Mouse (Mus musculus) erythroblast, adult 5-6 weeks (primary cell): Measurements from ENCODE around the gene Kif21a. TPM values are rescaled to one million over a fixed set of nuclear protein-coding genes. Genes with fewer than 3 reads are reported as not detected.

Experiments
- ATAC-seq: replicated peaks from 2 replicates; pipeline ENCODE4 v1.8.0; 2016; ENCODE audit warnings: moderate number of reproducible peaks, mild to moderate bottlenecking, moderate TSS enrichment, inconsistent platforms; ENCODE audit not compliant: poor library complexity, low FRiP score, severe bottlenecking
- total RNA-seq, 2 experiments: library from RNA; stranded (forward) in 1 of 2; stranded (reverse) in 1 of 2; fragments of 150-400 nt in 1 of 2; fragments of 200-764, 138-1000 nt in 1 of 2; gene quantifications; 2 replicates each; pipeline versions ENCODE4 v1.2.3 to v1.2.4; 2015 to 2017; ENCODE audit warnings: low replicate concordance in 2 of 2

The Kif21a gene
- not detected in 2 replicates for total RNA-seq (2015; ENCODE audit: low replicate concordance)
- total RNA-seq (2017; ENCODE audit: low replicate concordance): 0.98 TPM in 1 of 2 replicates, not detected in the other

DNA sequence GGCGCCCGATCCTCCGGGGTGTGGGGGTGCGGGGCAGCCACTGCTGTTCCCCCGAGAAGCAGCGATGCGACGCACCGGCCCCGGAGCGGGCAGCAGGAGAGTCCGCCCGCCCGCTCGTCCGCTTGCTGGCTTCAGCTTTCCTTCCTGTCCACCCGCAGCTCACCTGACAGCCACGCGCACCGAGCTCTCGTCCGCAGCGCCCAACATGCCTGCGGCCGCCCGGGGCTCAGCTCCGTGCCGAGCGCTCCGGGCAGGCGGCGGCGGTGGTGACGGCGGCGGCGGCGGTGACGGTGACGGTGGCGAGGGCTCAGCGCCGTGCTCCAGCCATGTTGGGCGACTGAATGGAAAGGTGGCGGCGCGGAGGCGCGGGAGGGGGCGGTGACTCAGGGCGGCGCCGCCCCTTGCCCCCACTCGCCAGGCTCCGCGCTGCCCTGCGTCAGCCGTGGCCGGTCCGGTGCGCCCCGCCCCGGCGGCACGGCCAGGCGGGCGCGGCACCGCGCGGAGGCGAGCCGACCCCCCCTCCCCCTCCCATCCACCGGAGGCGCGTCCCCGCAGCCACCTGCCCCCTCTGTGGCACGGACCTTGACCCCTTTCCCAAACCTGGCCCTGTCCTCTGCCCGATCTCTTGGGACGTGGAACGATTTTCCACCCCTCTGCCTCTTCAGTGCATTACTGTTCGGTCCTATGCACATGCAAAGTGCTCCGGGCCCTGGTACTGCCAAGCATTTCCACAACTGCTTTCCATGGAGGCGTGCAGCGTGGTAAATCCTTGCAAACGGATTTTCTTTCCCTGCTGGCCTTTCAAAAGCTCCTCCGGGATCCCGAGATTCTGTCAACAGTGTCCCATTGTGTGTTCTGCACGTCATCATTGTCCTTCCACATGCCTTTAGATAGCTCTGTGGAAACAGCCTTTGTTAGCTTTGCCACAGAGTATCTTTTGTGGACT lies at the start of gene Kif21a:
Gene Kif21a, minus strand, starts transcription at position 453 of the 946 bp plus-strand sequence.
- ATAC-seq: no peak

DNA sequence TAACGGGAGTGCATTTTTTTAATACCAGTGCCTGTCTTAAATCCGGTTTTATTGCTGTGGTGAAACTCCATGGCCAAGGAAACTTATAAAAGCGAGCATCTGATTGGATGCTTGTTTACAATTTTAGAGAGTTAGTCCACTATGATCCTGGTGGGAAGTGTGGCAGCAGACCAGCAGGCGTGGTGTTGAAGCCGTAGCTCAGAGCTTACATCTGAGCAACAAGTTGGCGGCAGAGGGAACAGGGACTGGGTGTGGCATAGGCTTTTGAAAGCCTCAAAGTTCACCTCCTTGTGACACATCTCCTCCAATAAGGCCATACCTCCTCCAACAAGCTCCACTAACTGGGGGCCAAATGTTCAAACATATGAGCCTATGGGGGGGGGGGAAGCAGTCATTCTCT lies 46.9 kb upstream of the Kif21a start:
- no peak for ATAC-seq

DNA sequence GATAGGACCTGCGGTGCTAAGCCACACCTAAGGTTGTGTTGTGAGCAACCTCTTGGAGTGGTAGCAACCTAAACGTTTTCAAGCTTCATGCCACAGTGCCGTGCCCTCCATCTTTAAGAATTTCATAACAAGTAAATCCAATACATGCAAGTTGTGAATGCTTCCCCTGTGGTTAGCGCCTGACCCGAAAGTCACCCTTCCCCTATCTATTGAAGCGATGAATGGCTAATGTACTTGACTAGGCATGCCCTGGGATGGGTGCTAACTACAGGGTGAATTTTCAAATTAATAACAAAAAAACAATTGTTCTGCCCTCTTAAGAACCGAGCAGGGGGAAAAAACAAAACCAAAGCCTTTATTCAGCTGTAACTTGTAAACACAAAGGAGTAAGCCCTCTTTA lies 39.7 kb upstream of the Kif21a start:
- no peak for ATAC-seq

DNA sequence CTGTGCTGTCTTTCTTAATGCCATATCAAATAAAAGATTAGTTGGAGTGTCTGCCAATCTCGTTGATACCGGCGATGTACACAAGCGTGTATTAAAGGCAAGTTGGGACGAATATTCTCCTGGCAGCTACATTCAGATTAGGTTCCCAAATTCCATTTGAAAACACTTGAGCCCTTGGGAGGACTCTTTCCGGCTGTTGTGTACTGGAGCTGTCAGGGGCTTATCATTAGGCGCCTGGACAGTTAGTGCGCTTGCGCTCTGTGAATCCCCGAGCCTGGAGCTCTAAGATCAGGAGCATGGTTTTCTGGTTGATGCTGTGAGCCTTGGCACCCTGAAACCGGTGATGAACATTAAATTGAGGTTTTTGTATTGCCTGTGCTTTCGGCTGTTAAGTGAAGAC lies 38.3 kb upstream of the Kif21a start:
- no peak for ATAC-seq

DNA sequence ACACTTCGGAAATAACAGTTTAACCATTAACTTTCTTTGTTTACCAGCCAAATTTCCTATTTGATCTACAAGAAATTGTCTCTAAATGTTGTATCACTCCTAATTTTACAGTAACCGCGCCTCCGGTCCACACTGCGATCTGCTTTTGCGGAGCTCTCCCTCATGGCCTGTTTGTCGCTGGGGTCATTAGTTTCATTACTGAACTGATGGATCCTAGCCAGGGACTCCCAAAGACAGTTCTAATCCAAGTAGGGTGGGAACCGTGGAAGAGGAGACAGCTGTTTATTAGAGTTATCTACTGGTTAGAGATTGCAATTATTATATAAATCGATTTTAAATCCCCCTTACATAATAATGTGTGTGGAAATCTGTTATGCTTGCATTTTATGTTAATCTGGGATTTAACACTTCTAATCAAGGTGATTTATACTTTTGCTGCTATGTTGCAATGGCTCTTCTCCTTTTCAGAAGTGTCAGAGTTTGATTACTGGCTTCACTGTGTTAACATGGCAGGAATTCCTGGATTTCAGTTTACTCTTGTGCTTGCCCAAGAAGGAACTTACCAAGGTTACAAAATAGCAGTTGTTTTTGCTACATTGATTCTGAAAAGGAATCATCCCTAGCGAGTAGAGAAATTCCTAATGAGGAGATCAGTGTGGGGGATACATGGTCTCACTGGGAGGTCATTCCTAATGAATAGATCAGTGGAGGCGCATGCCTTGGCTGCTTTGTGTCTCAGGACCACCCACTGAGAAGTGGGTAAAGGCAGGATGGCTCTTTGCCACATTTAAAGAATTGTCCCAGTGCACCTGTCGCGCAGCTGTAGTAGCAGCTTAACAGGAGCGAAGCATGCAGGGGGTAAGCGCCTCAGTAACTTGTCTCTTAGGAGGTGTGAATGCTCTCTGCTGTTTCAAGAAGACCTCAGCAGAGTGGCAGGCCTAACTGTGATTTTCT lies 28.0 kb upstream of the Kif21a start:
- no peak for ATAC-seq

DNA sequence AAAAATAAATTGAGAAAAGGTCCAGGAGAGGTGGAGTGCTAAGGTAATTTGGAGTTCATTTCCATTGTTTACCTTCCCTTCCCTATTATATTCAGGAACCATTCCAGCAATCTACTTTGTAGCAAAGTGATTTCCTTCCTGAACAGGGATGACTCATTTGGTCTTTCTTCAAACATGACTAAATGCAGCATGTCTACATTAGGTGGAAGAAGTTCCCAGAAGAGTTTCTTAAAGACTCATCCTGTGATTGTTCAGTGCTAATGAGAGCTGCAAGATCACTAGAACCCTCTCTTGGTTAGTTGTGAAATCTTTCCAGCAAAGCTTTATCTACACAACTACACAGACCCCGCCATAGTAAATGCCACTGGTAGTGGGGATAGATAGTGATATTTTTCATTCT lies 22.7 kb upstream of the Kif21a start:
- ATAC-seq: no peak

DNA sequence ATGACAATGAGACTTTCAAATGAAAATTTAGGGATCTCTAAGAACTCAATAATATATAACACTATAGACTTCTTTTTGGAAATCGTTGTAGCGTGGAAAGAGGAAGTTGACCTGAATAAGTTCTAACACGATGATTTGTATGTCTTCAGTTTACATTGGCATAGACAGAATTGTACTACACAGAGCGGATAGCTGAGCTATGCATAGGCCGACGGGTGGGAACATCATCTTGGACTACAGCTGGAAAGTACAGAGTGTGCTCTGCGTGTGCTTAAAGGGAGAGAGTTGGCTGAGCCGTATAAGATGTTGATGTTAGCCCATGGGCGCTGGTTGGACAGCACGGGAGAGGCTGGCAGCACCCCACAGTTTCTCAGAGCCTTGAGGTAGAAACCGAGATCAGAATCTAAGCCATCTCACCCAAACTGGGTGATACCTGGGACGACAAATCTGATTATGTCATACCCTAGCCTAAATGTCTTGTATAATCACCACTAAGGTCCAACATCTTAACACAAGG lies 14.6 kb upstream of the Kif21a start:
- no peak for ATAC-seq

DNA sequence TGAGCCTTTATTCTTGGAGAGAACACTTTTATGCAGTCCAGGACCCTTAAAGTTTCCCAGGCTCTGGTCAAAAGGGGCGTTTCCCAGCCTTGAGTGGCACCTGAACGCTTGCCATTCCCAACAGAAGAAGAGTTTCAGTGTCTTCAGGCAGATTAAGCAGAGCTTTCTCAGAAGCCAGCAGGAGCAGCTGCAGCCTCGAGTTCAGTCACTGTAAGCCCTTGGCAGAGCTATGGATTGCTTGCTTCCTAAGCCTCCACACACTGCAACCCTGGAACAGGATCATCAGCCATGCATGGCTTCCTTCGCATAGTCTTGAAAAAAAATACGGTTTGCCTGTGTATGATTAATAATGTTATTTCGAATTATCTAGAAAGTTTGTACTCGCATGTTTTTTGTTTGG lies 14.1 kb upstream of the Kif21a start:
- ATAC-seq: no peak

DNA sequence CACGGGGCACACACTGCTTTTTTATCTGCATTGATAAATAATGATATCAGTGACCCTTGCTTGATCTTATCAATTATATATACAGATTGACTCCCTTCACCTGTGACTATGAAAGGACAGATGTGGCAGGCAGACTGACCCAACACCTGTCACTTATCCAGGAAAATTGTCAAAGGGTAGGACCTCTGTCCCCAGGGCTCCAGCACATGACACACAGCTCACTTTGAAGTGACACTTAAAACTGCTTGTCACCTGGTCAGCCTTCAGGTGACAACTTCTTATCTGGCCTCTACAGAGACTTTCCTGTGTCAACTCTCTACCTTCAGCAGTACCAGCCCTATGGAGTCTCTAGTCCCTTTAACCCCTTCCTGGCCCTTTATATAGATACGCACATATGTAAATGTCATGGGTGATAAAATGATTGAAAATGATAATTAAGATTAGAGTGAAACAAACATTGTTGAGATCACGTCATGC lies 7.2 kb upstream of the Kif21a start:
- ATAC-seq: no peak

DNA sequence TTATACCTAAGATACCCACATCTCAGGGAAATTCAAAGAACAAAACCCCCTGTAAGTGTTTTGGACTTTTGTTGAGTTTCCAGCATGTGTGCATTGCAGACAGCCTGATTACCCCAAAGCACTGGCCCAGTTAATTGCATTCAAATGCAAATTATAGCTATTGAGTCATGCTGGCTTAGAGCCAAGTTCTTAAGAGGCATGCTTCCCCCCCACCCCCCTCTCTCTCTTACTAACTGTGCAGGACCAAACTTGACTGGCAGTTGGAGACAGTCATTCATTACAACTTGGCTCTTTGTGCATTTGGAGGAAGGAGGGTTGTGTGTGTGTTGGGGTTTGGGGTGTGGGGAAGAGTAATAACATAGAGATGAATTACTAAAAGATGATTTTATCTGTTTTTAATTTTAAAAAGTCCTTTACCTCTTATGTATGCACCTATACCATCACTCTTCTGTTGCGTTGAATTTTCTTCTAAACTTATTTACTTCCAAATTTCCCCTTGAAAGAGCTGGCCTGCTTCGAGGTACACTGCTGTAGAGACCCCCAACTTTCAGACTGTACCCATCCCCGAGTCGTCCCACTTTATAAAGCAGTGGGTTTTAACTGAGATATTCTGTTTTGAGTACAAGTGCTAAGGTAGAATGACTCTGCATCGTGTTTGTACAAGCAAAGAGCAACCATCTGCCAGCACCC lies 6.6 kb upstream of the Kif21a start:
- ATAC-seq: no peak

DNA sequence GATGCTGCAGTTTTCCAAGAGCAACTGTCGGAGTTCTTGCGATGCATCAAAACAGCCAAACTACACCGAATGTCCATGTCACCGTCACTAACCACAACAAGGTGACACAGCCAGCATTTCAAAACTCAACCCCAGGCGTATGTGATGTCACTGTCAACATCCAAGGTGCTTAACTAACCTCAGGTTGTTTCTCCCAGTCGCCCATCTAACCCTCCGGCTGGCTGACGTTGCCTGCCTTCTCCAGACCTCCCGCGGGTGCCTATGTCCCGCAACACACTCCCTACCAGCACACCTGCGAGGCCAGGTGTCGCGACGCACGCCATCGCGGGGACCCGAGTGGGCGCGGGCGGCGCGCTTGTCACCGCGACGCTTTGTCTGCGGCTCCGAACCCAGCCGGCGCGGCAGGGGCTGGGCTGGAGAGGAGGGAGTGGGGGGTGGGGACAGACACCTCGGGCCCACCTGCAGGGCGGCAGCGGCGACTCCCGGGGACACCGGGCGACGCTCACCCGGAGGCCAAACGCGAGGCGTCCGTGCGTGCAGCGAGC lies 725 bp downstream of the Kif21a start:
- ATAC-seq: no peak

DNA sequence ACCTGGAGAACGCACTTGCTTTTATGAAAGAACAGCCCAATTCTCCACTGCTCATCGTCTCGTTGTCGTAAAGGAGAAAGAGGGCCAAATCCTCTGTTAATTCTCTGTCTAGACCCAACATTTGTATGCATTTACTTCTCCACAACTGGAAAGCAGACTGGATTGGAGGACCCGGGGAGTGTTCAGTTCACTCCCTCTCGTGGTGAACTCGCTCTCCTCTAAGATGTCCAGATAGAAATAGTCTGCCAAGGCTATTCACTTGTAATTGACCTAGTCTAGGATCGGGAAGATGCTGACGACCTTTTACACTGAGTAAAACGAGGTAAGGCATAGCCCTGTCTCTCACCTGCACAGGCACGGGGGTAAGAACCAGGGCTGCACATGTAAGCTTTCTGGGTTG lies 2.1 kb downstream of the Kif21a start:
- ATAC-seq: no peak

DNA sequence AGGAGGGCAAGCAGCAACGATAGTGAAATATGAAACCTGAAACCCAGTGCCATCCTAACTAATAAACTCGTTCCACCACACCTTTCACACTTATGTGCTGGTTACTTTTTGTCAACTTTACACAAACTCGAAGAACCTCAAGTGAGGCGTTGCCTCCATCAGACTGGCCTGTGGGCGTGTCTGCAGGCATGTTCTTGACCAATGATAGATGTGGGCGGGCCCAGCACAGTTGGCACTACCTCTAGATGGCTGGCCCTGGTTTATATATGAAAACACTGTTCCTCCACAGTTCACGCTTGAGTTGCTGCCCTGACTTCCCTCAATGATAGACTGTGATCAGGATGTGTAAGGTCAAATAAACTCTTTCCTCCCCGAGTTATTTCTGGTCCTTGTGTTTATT lies 3.2 kb downstream of the Kif21a start:
- no peak for ATAC-seq

DNA sequence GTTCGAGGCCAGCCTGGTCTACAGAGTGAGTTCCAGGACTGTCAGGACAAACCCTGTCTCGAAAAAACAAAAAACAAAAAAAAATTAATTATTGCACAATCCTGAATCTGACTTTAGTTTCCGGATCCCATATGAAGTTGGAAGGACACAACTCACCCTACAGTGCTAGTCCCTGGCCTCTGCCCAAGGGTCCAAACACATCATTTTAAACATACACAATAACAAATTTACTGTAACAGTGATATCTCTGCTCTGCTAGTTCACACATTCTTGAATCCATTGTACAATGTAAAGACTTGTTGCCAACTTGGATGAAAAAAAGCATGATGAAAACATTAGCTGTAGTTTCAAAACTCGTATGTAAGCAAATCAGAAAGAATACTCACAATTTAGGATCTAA lies 6.5 kb downstream of the Kif21a start:
- ATAC-seq: no peak

DNA sequence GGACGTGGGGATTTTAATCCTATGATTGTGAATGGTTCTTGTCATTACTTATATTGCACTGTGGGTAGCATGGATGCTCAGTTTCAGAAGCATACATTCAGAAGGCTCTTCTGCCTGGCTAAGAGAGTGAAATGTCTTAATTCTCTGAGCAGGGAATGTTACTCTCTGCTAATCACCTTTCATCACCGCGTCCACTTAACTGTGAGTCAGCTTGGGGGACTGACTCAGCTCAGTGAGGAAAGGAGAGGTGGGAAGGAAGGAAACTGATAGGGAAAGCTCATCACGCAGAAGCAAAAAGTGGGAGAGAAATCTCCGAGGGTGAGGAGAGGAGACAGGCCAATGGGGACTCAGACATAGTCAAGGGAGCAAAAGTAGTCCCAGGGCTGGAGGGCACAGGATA lies 10.9 kb downstream of the Kif21a start:
- no peak for ATAC-seq

DNA sequence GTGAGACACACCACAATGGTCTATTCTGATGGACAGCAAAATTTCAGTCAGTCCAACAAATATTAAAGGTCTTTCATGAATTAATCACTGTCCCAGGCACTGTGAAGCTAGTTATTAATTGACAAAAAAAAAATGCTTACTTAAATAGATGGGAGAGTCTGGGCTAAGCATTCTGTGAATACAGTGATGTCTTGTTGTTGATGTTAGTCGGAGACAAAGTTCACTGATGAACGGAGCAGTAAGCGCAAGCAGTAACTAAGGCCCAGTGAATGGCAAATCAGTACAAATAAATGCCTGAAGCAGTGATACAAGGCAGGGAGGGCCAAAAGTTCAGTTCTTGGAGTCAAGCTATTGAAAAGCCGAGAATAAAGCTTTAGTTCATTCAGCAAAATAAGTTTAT lies 15.7 kb downstream of the Kif21a start:
- ATAC-seq: no peak

DNA sequence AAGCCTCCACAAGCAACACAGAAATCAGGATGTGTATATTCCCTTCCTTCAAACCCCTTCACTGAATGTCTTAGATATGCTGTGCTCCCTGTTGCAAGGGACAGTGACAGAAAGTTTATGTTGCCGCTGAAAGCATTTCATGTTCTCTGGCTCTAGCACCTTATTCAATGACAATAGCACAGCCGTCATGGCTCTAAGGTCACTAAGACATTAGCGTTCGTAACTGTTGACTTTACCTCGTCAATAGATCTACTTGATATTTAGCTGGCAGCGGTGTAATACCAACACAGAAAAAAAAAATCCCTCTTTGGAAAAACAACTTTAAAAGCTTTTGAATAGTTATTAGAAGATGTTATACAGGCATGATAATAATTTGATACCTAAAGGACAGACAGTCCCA lies 16.2 kb downstream of the Kif21a start:
- ATAC-seq: no peak

DNA sequence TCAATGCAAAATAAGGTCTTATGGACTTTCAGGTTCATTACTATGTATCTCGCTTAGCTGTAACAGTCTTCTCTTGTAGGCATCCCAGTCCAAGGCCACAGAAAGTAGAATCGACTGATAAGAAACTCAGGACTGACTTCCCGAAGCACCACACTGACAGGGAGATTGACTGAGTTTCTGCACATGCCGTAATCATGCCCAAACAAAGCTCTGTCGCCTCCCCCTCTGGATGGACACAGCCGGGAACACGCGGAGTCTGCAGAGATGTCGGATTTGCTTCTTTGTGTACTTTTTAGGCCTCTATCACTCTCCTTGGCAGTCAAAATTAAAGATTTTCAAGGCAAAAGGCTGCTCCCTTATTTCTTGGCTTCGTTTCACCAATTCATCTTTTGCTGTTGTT lies 20.8 kb downstream of the Kif21a start:
- no peak for ATAC-seq

DNA sequence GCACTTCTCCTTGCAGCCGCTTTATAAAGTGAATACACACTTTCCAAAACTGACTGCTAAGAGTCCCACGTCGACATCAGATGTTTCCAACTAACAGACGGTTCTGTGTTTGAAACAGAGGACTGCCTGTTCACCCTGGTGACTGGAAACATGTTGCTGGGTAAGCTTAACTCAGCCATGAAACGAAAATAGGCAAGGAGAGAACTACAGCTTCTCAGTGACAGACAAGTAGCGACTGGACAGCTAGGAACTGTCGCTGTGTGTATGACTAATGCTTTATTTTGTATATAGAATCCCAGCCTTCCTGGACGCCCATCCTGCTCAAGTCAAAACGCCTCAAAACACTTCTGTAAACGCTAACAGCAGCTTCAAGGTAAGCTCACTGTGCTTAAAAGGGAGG lies 21.3 kb downstream of the Kif21a start:
- no peak for ATAC-seq
